8 mouse cellular contexts compared by ENCODE assay signal in genomic region chr17:26095121-26095740, GRCm38 (mm10). TPM values are rescaled to one million over a fixed set of nuclear protein-coding genes. Genes with fewer than 3 reads are reported as not detected.
DNase-seq lines count a peak whose midpoint lies in the region; ATAC-seq and TF ChIP-seq lines count a peak whose summit lies in the region.

Nme4 (minus strand) TSS chr17:26095602.

- peak; percentile 47 for DNase-seq in 416B (ENCODE audit: low read depth)
- DNase-seq in adrenal gland, adult 2 months = peak; percentile 75
- peak; percentile 79 for DNase-seq in embryo, embryonic 10.5 days (ENCODE audit: low spot score)
- peak; percentile 89 for DNase-seq in heart, embryonic 10.5 days (ENCODE audit: low spot score)
- DNase-seq in kidney, postnatal 0 days (ENCODE audit: low spot score) = peak; percentile 65
- DNase-seq in liver, embryonic 11.5 days (ENCODE audit: low spot score) = peak; percentile 83
- DNase-seq in neural tube, embryonic 10.5 days (ENCODE audit: extremely low spot score, low spot score) = peak; percentile 84

- H3K4me2 ChIP-seq in kidney, postnatal 0 days (ENCODE audit: low read length) = peak within 1 kb of the TSS; percentile 97
- H3K4me2 ChIP-seq in liver, embryonic 11.5 days = peak within 1 kb of the TSS; percentile 91

- H3K9ac ChIP-seq in kidney, postnatal 0 days (ENCODE audit: low read depth, low read length) = peak within 1 kb of the TSS; percentile 81
- peak within 1 kb of the TSS; percentile 77 for H3K9ac ChIP-seq in liver, embryonic 11.5 days (ENCODE audit: low read depth, low read length)

- ATAC-seq in kidney, postnatal 0 days (replicated peaks; ENCODE audit: low FRiP score, low read depth) = no peak
- peak; percentile 92 for ATAC-seq in liver, embryonic 11.5 days (replicated peaks; ENCODE audit: low FRiP score)

- no peaks in the 10 kb centered on the region for H3K27me3 ChIP-seq in heart, embryonic 10.5 days (ENCODE audit: insufficient read depth, poor library complexity, severe bottlenecking)
- no peaks in the 10 kb centered on the region for H3K27me3 ChIP-seq in kidney, postnatal 0 days (ENCODE audit: insufficient read depth, low read length)
- no peaks in the 10 kb centered on the region for H3K27me3 ChIP-seq in liver, embryonic 11.5 days (replicated peaks; ENCODE audit: control insufficient read depth, insufficient read depth, low read length)
- H3K27me3 ChIP-seq in testis, adult 2 months (ENCODE audit: control insufficient read depth, insufficient read depth, low read length) = no peaks in the 10 kb centered on the region

- peaks cover 18% of the 10 kb centered on the region for H3K4me1 ChIP-seq in heart, embryonic 10.5 days
- no peaks in the 10 kb centered on the region for H3K4me1 ChIP-seq in kidney, postnatal 0 days (replicated peaks; ENCODE audit: insufficient read depth, low read length)
- H3K4me1 ChIP-seq in liver, embryonic 11.5 days (replicated peaks; ENCODE audit: control insufficient read depth, insufficient read depth, low read length) = peaks cover 14% of the 10 kb centered on the region
- peaks cover 5% of the 10 kb centered on the region for H3K4me1 ChIP-seq in testis, adult 2 months (ENCODE audit: control insufficient read depth, insufficient read depth, low read length)

- H3K9me3 ChIP-seq in heart, embryonic 10.5 days = no peaks in the 10 kb centered on the region
- no peaks in the 10 kb centered on the region for H3K9me3 ChIP-seq in kidney, postnatal 0 days (replicated peaks; ENCODE audit: low read length)
- no peaks in the 10 kb centered on the region for H3K9me3 ChIP-seq in liver, embryonic 11.5 days (ENCODE audit: control insufficient read depth, low read length)

- 4% methylated on average over 47 of the region's 47 CpGs for WGBS in heart, embryonic 10.5 days
- 3% methylated on average over 47 of the region's 47 CpGs for WGBS in kidney, postnatal 0 days
- WGBS in liver, embryonic 11.5 days = 3% methylated on average over 47 of the region's 47 CpGs

- no peak for TF ChIP-seq CTCF in kidney, postnatal 0 days (IDR thresholded peaks at IDR 0.05; ENCODE audit: low read depth)
- no peak for TF ChIP-seq CTCF in testis, adult 2 months (IDR thresholded peaks at IDR 0.05; ENCODE audit: control insufficient read depth, insufficient read depth, insufficient replicate concordance, low read depth, low read length)

- H3K36me3 ChIP-seq in heart, embryonic 10.5 days = peaks cover 20% of the 10 kb centered on the region
- no peaks in the 10 kb centered on the region for H3K36me3 ChIP-seq in kidney, postnatal 0 days (ENCODE audit: insufficient read depth, low read length)
- H3K36me3 ChIP-seq in liver, embryonic 11.5 days (ENCODE audit: control insufficient read depth, insufficient read depth, low read length) = peaks cover 10% of the 10 kb centered on the region
- no peaks in the 10 kb centered on the region for H3K36me3 ChIP-seq in testis, adult 2 months (ENCODE audit: control insufficient read depth, insufficient read depth, low read length)

- TF ChIP-seq POLR2A in testis, adult 2 months (IDR thresholded peaks at IDR 0.05; ENCODE audit: control insufficient read depth, low read depth, low read length) = no peak

- H3K4me3 ChIP-seq in heart, embryonic 10.5 days = peak within 1 kb of the TSS; percentile 88
- peak within 1 kb of the TSS; percentile 64 for H3K4me3 ChIP-seq in kidney, postnatal 0 days (replicated peaks; ENCODE audit: low read depth, low read length)
- peak within 1 kb of the TSS; percentile 63 for H3K4me3 ChIP-seq in liver, embryonic 11.5 days (ENCODE audit: low read depth, low read length)
- peak within 1 kb of the TSS; percentile 78 for H3K4me3 ChIP-seq in testis, adult 2 months (ENCODE audit: control insufficient read depth, low read depth, low read length)

- peak within 1 kb of the TSS; percentile 98 for H3K27ac ChIP-seq in heart, embryonic 10.5 days
- H3K27ac ChIP-seq in kidney, postnatal 0 days = peak within 1 kb of the TSS; percentile 64; the same call in 1 of the 2 replicates
- H3K27ac ChIP-seq in liver, embryonic 11.5 days (ENCODE audit: low read depth, low read length) = peak within 1 kb of the TSS; percentile 52
- no peak within 1 kb of the TSS for H3K27ac ChIP-seq in testis, adult 2 months (ENCODE audit: control insufficient read depth, insufficient read depth, low read depth, low read length)

RNA-seq across cellular contexts. Expression of gene Nme4, which starts in this region (rescaled TPM):
- total RNA-seq in adrenal gland, adult 2 months (2021) = 1 to 10 TPM; 2.5 to 5.1 TPM
- polyA plus RNA-seq in adrenal gland, adult 2 months (2012; rRNA removed) = 19.4 and 23.9 TPM in 2 replicates
- 115 and 137 TPM in 2 replicates for polyA plus RNA-seq in heart, embryonic 10.5 days (2016; fragmentation: Nextera tagmentation; extraction: Ambion mirVana)
- 56.1 and 57.6 TPM in 2 replicates for polyA plus RNA-seq in kidney, postnatal 0 days (2015; fragmentation: Nextera tagmentation; extraction: Ambion mirVana)
- 111 and 120 TPM in 2 replicates for polyA plus RNA-seq in liver, embryonic 11.5 days (2014; fragmentation: Nextera tagmentation; extraction: Ambion mirVana)
- polyA plus RNA-seq in testis, adult 2 months (2012; rRNA removed) = 5.3 and 5.4 TPM in 2 replicates
